Mouse (Mus musculus): ENCODE measurements around the gene Hivep3. TPM values are rescaled to one million over a fixed set of nuclear protein-coding genes. Genes with fewer than 3 reads are reported as not detected.

Hivep3 gene
- polyA plus RNA-seq, 2 experiments, result 3.8 to 5.1 TPM

GRCm38 (mm10) chr4:119887523-119888177, 154.1 kb downstream of the Hivep3 start:
- H3K4me1 ChIP-seq (ENCODE audit: control insufficient read depth, insufficient read depth, low read length), result no peaks in the 10 kb centered on the region
- no peak for DNase-seq (ENCODE audit: low spot score)
- H3K4me3 ChIP-seq (replicated peaks; ENCODE audit: low read length), result no peak overlapping the region
- no peaks in the 10 kb centered on the region for H3K27me3 ChIP-seq (ENCODE audit: control insufficient read depth, insufficient read depth, low read length)
- H3K9ac ChIP-seq (ENCODE audit: low read depth, low read length, severe bottlenecking), result no peak overlapping the region
- H3K27ac ChIP-seq (replicated peaks; ENCODE audit: low read depth, low read length), result no peak overlapping the region
- no peak overlapping the region for H3K4me2 ChIP-seq (replicated peaks; ENCODE audit: low read depth, low read length, severe bottlenecking)
- ATAC-seq (ENCODE audit: low FRiP score, low read depth), result no peak
- 46% methylated on average over 6 of the region's 6 CpGs for WGBS
- no peaks in the 10 kb centered on the region for H3K36me3 ChIP-seq (ENCODE audit: control insufficient read depth, insufficient read depth, low read length)
- H3K9me3 ChIP-seq (ENCODE audit: control insufficient read depth, low read length), result no peaks in the 10 kb centered on the region
- TF ChIP-seq POLR2A (IDR thresholded peaks at IDR 0.05; ENCODE audit: borderline replicate concordance, extremely low read depth, insufficient read depth, insufficient read length), result no peak

GRCm38 (mm10) chr4:119889760-119890159, 156.2 kb downstream of the Hivep3 start:
- Histone ChIP-seq H3K4me3 (replicated peaks; ENCODE audit: low read length) (no peak overlapping the region), H3K27me3 (ENCODE audit: control insufficient read depth, insufficient read depth, low read length) (no peaks in the 10 kb centered on the region), H3K4me2 (replicated peaks; ENCODE audit: low read depth, low read length, severe bottlenecking) (no peak overlapping the region), H3K36me3 (ENCODE audit: control insufficient read depth, insufficient read depth, low read length) (no peaks in the 10 kb centered on the region), H3K27ac (replicated peaks; ENCODE audit: low read depth, low read length) (no peak overlapping the region), H3K4me1 (ENCODE audit: control insufficient read depth, insufficient read depth, low read length) (no peaks in the 10 kb centered on the region), H3K9ac (ENCODE audit: low read depth, low read length, severe bottlenecking) (no peak overlapping the region), H3K9me3 (ENCODE audit: control insufficient read depth, low read length) (no peaks in the 10 kb centered on the region)
- ATAC-seq (ENCODE audit: low FRiP score, low read depth), result no peak
- WGBS, result 72% methylated on average over 5 of the region's 5 CpGs
- no peak for TF ChIP-seq POLR2A (IDR thresholded peaks at IDR 0.05; ENCODE audit: borderline replicate concordance, extremely low read depth, insufficient read depth, insufficient read length)
- no peak for DNase-seq (ENCODE audit: low spot score)

GRCm38 (mm10) chr4:119893255-119893779, 159.7 kb downstream of the Hivep3 start:
- H3K9ac ChIP-seq (ENCODE audit: low read depth, low read length, severe bottlenecking), result no peak overlapping the region
- H3K4me1 ChIP-seq (ENCODE audit: control insufficient read depth, insufficient read depth, low read length), result no peaks in the 10 kb centered on the region
- H3K4me2 ChIP-seq (replicated peaks; ENCODE audit: low read depth, low read length, severe bottlenecking), result no peak overlapping the region
- no peaks in the 10 kb centered on the region for H3K36me3 ChIP-seq (ENCODE audit: control insufficient read depth, insufficient read depth, low read length)
- TF ChIP-seq POLR2A (IDR thresholded peaks at IDR 0.05; ENCODE audit: borderline replicate concordance, extremely low read depth, insufficient read depth, insufficient read length), result no peak
- no peaks in the 10 kb centered on the region for H3K27me3 ChIP-seq (ENCODE audit: control insufficient read depth, insufficient read depth, low read length)
- DNase-seq (ENCODE audit: low spot score) (no peak), ATAC-seq (ENCODE audit: low FRiP score, low read depth) (no peak)
- H3K27ac ChIP-seq (replicated peaks; ENCODE audit: low read depth, low read length), result no peak overlapping the region
- H3K9me3 ChIP-seq (ENCODE audit: control insufficient read depth, low read length), result no peaks in the 10 kb centered on the region
- H3K4me3 ChIP-seq (replicated peaks; ENCODE audit: low read length), result no peak overlapping the region
- WGBS, result 40% methylated on average over 5 of the region's 5 CpGs

- 72% methylated on average over 13 of the region's 13 CpGs for WGBS
- H3K9me3 ChIP-seq (ENCODE audit: control insufficient read depth, low read length), result no peaks in the 10 kb centered on the region
- no peak overlapping the region for H3K4me3 ChIP-seq (replicated peaks; ENCODE audit: low read length)
- no peaks in the 10 kb centered on the region for H3K4me1 ChIP-seq (ENCODE audit: control insufficient read depth, insufficient read depth, low read length)
- no peak overlapping the region for H3K4me2 ChIP-seq (replicated peaks; ENCODE audit: low read depth, low read length, severe bottlenecking)
- H3K36me3 ChIP-seq (ENCODE audit: control insufficient read depth, insufficient read depth, low read length), result no peaks in the 10 kb centered on the region
- H3K27me3 ChIP-seq (ENCODE audit: control insufficient read depth, insufficient read depth, low read length), result no peaks in the 10 kb centered on the region
- DNase-seq (ENCODE audit: low spot score) (no peak), ATAC-seq (ENCODE audit: low FRiP score, low read depth) (no peak)
- H3K9ac ChIP-seq (ENCODE audit: low read depth, low read length, severe bottlenecking), result no peak overlapping the region
- TF ChIP-seq POLR2A (IDR thresholded peaks at IDR 0.05; ENCODE audit: borderline replicate concordance, extremely low read depth, insufficient read depth, insufficient read length), result no peak
- no peak overlapping the region for H3K27ac ChIP-seq (replicated peaks; ENCODE audit: low read depth, low read length)
Measured at GRCm38 (mm10) chr4:119894797-119895458, 161.3 kb downstream of the Hivep3 start.

GRCm38 (mm10) chr4:119895504-119895903, 161.9 kb downstream of the Hivep3 start:
- Histone ChIP-seq H3K4me3 (replicated peaks; ENCODE audit: low read length) (no peak overlapping the region), H3K4me2 (replicated peaks; ENCODE audit: low read depth, low read length, severe bottlenecking) (no peak overlapping the region), H3K9me3 (ENCODE audit: control insufficient read depth, low read length) (no peaks in the 10 kb centered on the region), H3K27ac (replicated peaks; ENCODE audit: low read depth, low read length) (no peak overlapping the region), H3K36me3 (ENCODE audit: control insufficient read depth, insufficient read depth, low read length) (no peaks in the 10 kb centered on the region), H3K27me3 (ENCODE audit: control insufficient read depth, insufficient read depth, low read length) (no peaks in the 10 kb centered on the region), H3K9ac (ENCODE audit: low read depth, low read length, severe bottlenecking) (no peak overlapping the region), H3K4me1 (ENCODE audit: control insufficient read depth, insufficient read depth, low read length) (no peaks in the 10 kb centered on the region)
- TF ChIP-seq POLR2A (IDR thresholded peaks at IDR 0.05; ENCODE audit: borderline replicate concordance, extremely low read depth, insufficient read depth, insufficient read length), result no peak
- no peak for DNase-seq (ENCODE audit: low spot score)
- no peak for ATAC-seq (ENCODE audit: low FRiP score, low read depth)
- WGBS, result 74% methylated on average over 5 of the region's 5 CpGs
